11 mouse cellular contexts compared by ENCODE assay signal in genomic region chr11:61653568-61653967, GRCm38 (mm10). TPM values are rescaled to one million over a fixed set of nuclear protein-coding genes. Genes with fewer than 3 reads are reported as not detected.
DNase-seq lines count a peak whose midpoint lies in the region; ATAC-seq lines count a peak whose summit lies in the region.
"Had no signal": no experiment of that assay in that cellular context is flagged by ENCODE, and none has a peak within 500 bp of the region (broad histone marks: within the 10 kb centered on the region; RNA-seq: fewer than 3 reads in every experiment).

No protein-coding gene starts in this region.

- intact Hi-C loops in heart, postnatal 25 days (cut with DNase I) = no loop called here

- H3K36me3 ChIP-seq in heart, embryonic 15.5 days = no peaks in the 10 kb centered on the region
- no peaks in the 10 kb centered on the region for H3K36me3 ChIP-seq in lung, embryonic 15.5 days
- no peaks in the 10 kb centered on the region for H3K36me3 ChIP-seq in embryonic facial prominence, embryonic 10.5 days (replicated peaks)
- H3K36me3 ChIP-seq in liver, embryonic 15.5 days (replicated peaks) = no peaks in the 10 kb centered on the region

- 66% methylated on average over 2 of the region's 2 CpGs for WGBS in heart, embryonic 15.5 days
- 60% methylated on average over 2 of the region's 2 CpGs for WGBS in lung, embryonic 15.5 days
- 84% methylated on average over 2 of the region's 2 CpGs for WGBS in embryonic facial prominence, embryonic 10.5 days
- 36% methylated on average over 2 of the region's 2 CpGs for WGBS in liver, embryonic 15.5 days (ENCODE audit: insufficient replicate concordance)

- peaks cover 3% of the 10 kb centered on the region; the same call in 1 of the 2 replicates for H3K4me1 ChIP-seq in heart, embryonic 15.5 days (replicated peaks)
- H3K4me1 ChIP-seq in lung, embryonic 15.5 days = peaks cover 2% of the 10 kb centered on the region; the same call in 1 of the 2 replicates
- H3K4me1 ChIP-seq in embryonic facial prominence, embryonic 10.5 days = peaks cover 14% of the 10 kb centered on the region; the same call in 1 of the 2 replicates
- H3K4me1 ChIP-seq in liver, embryonic 15.5 days (replicated peaks) = no peaks in the 10 kb centered on the region

- DNase-seq in heart, postnatal 25 days (ENCODE audit: low spot score) = no peak
- DNase-seq in lung, postnatal 4 days = no peak
- no peak for DNase-seq in embryonic facial prominence, embryonic 10.5 days (ENCODE audit: low spot score)
- DNase-seq in adipocyte (ENCODE audit: low spot score) = no peak
- DNase-seq in embryo, embryonic 11 days = no peak
- DNase-seq: cerebellum, adult 11-12 months had no signal

- peak overlapping the region; percentile 48 for H3K4me2 ChIP-seq in heart, embryonic 15.5 days
- H3K4me2 ChIP-seq in lung, embryonic 15.5 days = peak overlapping the region; percentile 46
- no peak overlapping the region for H3K4me2 ChIP-seq in liver, embryonic 15.5 days

- no peak overlapping the region for H3K9ac ChIP-seq in heart, embryonic 15.5 days
- peak overlapping the region; percentile 24 for H3K9ac ChIP-seq in lung, embryonic 15.5 days
- H3K9ac ChIP-seq in liver, embryonic 15.5 days = no peak overlapping the region

- no peak overlapping the region for H3K27ac ChIP-seq in heart, embryonic 15.5 days
- no peak overlapping the region for H3K27ac ChIP-seq in lung, embryonic 15.5 days
- H3K27ac ChIP-seq in embryonic facial prominence, embryonic 10.5 days (replicated peaks) = no peak overlapping the region
- H3K27ac ChIP-seq in liver, embryonic 15.5 days (replicated peaks) = no peak overlapping the region

- H3K4me3 ChIP-seq in heart, embryonic 15.5 days = peak overlapping the region; percentile 37
- H3K4me3 ChIP-seq in lung, embryonic 15.5 days = peak overlapping the region; percentile 37
- H3K4me3 ChIP-seq in embryonic facial prominence, embryonic 10.5 days = peak overlapping the region; percentile 32; the same call in 1 of the 2 replicates
- peak overlapping the region; percentile 40 for H3K4me3 ChIP-seq in liver, embryonic 15.5 days (replicated peaks)
- H3K4me3 ChIP-seq: myocyte had no signal

- H3K9me3 ChIP-seq in heart, embryonic 15.5 days (replicated peaks) = no peaks in the 10 kb centered on the region
- no peaks in the 10 kb centered on the region for H3K9me3 ChIP-seq in lung, embryonic 15.5 days
- no peaks in the 10 kb centered on the region for H3K9me3 ChIP-seq in embryonic facial prominence, embryonic 10.5 days
- H3K9me3 ChIP-seq in liver, embryonic 15.5 days (replicated peaks) = no peaks in the 10 kb centered on the region

- H3K27me3 ChIP-seq in heart, embryonic 15.5 days = no peaks in the 10 kb centered on the region
- H3K27me3 ChIP-seq in lung, embryonic 15.5 days = no peaks in the 10 kb centered on the region
- no peaks in the 10 kb centered on the region for H3K27me3 ChIP-seq in embryonic facial prominence, embryonic 10.5 days (replicated peaks; ENCODE audit: low read depth, poor library complexity, severe bottlenecking)
- no peaks in the 10 kb centered on the region for H3K27me3 ChIP-seq in liver, embryonic 15.5 days

- no peak for ATAC-seq in heart, embryonic 15.5 days (replicated peaks; ENCODE audit: insufficient number of reproducible peaks, insufficient read depth, low FRiP score, low read depth)
- ATAC-seq in lung, embryonic 15.5 days (ENCODE audit: borderline replicate concordance, extremely low read depth, low FRiP score, low TSS enrichment) = no peak
- no peak for ATAC-seq in liver, embryonic 15.5 days (ENCODE audit: insufficient read depth)

RNA-seq across cellular contexts. Expression of gene Grap, which starts 0.5 kb away (rescaled TPM):
- polyA plus RNA-seq in heart, embryonic 15.5 days (2015; fragmentation: Nextera tagmentation; extraction: Ambion mirVana) = 9.3 and 13.5 TPM in 2 replicates
- total RNA-seq in heart, postnatal 25 days (2021) = 10 to 100 TPM; 11.4 to 13.0 TPM
- 37.6 and 42.2 TPM in 2 replicates for polyA plus RNA-seq in lung, embryonic 15.5 days (2015; fragmentation: Nextera tagmentation; extraction: Ambion mirVana)
- 6.0 and 6.5 TPM in 2 replicates for polyA plus RNA-seq in embryonic facial prominence, embryonic 10.5 days (2016; fragmentation: Nextera tagmentation; extraction: Ambion mirVana)
- 4.3 and 5.6 TPM in 2 replicates for polyA plus RNA-seq in liver, embryonic 15.5 days (2015; fragmentation: Nextera tagmentation; extraction: Ambion mirVana)

RNA-seq across cellular contexts. Expression of gene Fam83g, which starts 30.3 kb away (rescaled TPM):
- polyA plus RNA-seq in heart, embryonic 15.5 days (2015; fragmentation: Nextera tagmentation; extraction: Ambion mirVana) = 0.68 and 1.4 TPM in 2 replicates
- total RNA-seq in heart, postnatal 25 days (2021) = under 1 TPM in 1 of 2 experiments, not detected in 1; 0.14 TPM
- 2.3 and 2.8 TPM in 2 replicates for polyA plus RNA-seq in lung, embryonic 15.5 days (2015; fragmentation: Nextera tagmentation; extraction: Ambion mirVana)
- polyA plus RNA-seq in embryonic facial prominence, embryonic 10.5 days (2016; fragmentation: Nextera tagmentation; extraction: Ambion mirVana) = 2.2 and 2.3 TPM in 2 replicates
- 6.6 and 9.0 TPM in 2 replicates for polyA plus RNA-seq in liver, embryonic 15.5 days (2015; fragmentation: Nextera tagmentation; extraction: Ambion mirVana)
- total RNA-seq: left cerebral cortex, postnatal 25 days had no signal
- polyA plus RNA-seq: myocyte had no signal
